Mouse (Mus musculus) gastrocnemius, adult 18-20 months (tissue): ENCODE results near the gene Tead4. TPM values are rescaled to one million over a fixed set of nuclear protein-coding genes. Genes with fewer than 3 reads are reported as not detected.

Experiments
- DNase-seq: peaks from one replicate; pipeline ENCODE4 v3.0.0; 2021; ENCODE audit warnings: low spot score
- total RNA-seq, 2 experiments: library from RNA; stranded (reverse); gene quantifications; 2 replicates each; pipeline ENCODE4 v1.2.3; 2021

Tead4 gene
- total RNA-seq, 2 experiments from 2014 or later = 6.2 to 11.1 TPM

DNA sequence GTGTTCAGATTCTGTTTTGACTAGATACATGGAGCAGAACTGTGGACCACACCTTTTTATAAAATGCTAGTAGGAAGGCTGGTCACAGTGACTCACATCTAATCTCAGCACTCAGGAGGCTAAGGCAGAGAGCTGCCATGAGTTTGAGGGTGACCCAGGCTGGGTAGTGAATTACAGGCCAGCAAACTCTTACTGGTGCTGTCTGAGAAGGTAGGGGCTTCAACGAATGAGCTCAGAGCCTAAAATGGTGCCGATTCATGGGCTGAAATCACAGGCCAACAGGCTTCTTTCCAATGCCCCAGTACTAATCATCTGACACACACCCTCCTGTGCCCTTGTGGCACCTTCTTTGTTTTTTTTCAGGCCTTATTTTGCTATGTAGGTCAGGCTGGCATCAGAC lies 121.9 kb downstream of the Tead4 start:
- no peak for DNase-seq

Other genes with a start within 250 kb of the Tead4 start
- 10 to 100 TPM; 31.2 to 47.6 TPM for gene Tspan9, start 157.2 kb downstream of the Tead4 start, total RNA-seq
- gene Tulp3, start 55.0 kb upstream of the Tead4 start, total RNA-seq = 1 to 10 TPM; 6.3 to 8.2 TPM
- gene Rhno1, start 62.1 kb upstream of the Tead4 start, total RNA-seq = 1 to 10 TPM; 6.2 to 6.7 TPM
- gene Foxm1, start 62.1 kb upstream of the Tead4 start, total RNA-seq = under 1 TPM; 0.11 to 0.19 TPM
- gene Tex52, start 74.6 kb upstream of the Tead4 start, total RNA-seq = not detected
- not detected for gene Gm44596, start 74.7 kb upstream of the Tead4 start, total RNA-seq
- gene Nrip2, start 98.5 kb upstream of the Tead4 start, total RNA-seq = 1 to 10 TPM; 1.2 to 1.7 TPM
- gene Itfg2, start 124.1 kb upstream of the Tead4 start, total RNA-seq = 10 to 100 TPM; 16.4 to 19.9 TPM
- gene Fkbp4, start 137.9 kb upstream of the Tead4 start, total RNA-seq = 100 to 1,000 TPM; 112 to 113 TPM
- gene Pzp, start 225.9 kb upstream of the Tead4 start, total RNA-seq = under 1 TPM; 0.09 to 0.83 TPM